Mouse (Mus musculus) cerebellum, adult 11 months (tissue): ENCODE results near the gene Tdp2.

ENCODE experiments used
- DNase-seq: peaks from one replicate; pipeline ENCODE4 v3.0.0; 2022

Tdp2 gene

GRCm38 (mm10) chr13:24889554-24889953, 58.1 kb downstream of the Tdp2 start:
- DNase-seq = no peak
